Mouse (Mus musculus): Measurements from ENCODE around the gene Apoe. TPM values are rescaled to one million over a fixed set of nuclear protein-coding genes. Genes with fewer than 3 reads are reported as not detected.

Gene Apoe
- polyA plus RNA-seq (2014; fragmentation: Illumina TruSeq; extraction: RNeasy Lipid Tissue Mini Kit (QIAGEN cat#74804); ENCODE audit: low read depth, low replicate concordance), result 3,823 TPM

GRCm38 (mm10) chr7:19698907-19699826 is at the start of gene Apoe:
Gene Apoe, minus strand, starts transcription at chr7:19699188.

GRCm38 (mm10) chr7:19715239-19716054 is 16.5 kb upstream of the Apoe start, which contains the start of gene Tomm40:
Gene Tomm40, minus strand, starts transcription at chr7:19715438.

GRCm38 (mm10) chr7:19691873-19692865 is 6.8 kb downstream of the Apoe start, which contains the start of gene Apoc1:
Gene Apoc1, minus strand, starts transcription at chr7:19692660.

GRCm38 (mm10) chr7:19681202-19681694 is 17.7 kb downstream of the Apoe start, which contains the start of the genes Gm44805 and Apoc4:
Gene Gm44805, minus strand, starts transcription at chr7:19681423.
Gene Apoc4, minus strand, starts transcription at chr7:19681479.

GRCm38 (mm10) chr7:19677872-19678271 is 21.1 kb downstream of the Apoe start, which contains the start of gene Apoc2:
Gene Apoc2, minus strand, starts transcription at chr7:19677941.

GRCm38 (mm10) chr7:19664955-19665841 is 33.8 kb downstream of the Apoe start, which contains the start of gene Clptm1:
Gene Clptm1, minus strand, starts transcription at chr7:19665033.

Other genes starting within 250 kb of the Apoe start
- 15.0 TPM for gene Mark4, start 240.4 kb downstream of the Apoe start, polyA plus RNA-seq (2014; fragmentation: Illumina TruSeq; extraction: RNeasy Lipid Tissue Mini Kit (QIAGEN cat#74804); ENCODE audit: low read depth, low replicate concordance)
- 4.9 TPM for gene Exoc3l2, start 235.9 kb downstream of the Apoe start, polyA plus RNA-seq (2014; fragmentation: Illumina TruSeq; extraction: RNeasy Lipid Tissue Mini Kit (QIAGEN cat#74804); ENCODE audit: low read depth, low replicate concordance)
- 5.4 TPM for gene Bloc1s3, start 190.8 kb downstream of the Apoe start, polyA plus RNA-seq (2014; fragmentation: Illumina TruSeq; extraction: RNeasy Lipid Tissue Mini Kit (QIAGEN cat#74804); ENCODE audit: low read depth, low replicate concordance)
- 93.3 TPM for gene Trappc6a, start 190.8 kb downstream of the Apoe start, polyA plus RNA-seq (2014; fragmentation: Illumina TruSeq; extraction: RNeasy Lipid Tissue Mini Kit (QIAGEN cat#74804); ENCODE audit: low read depth, low replicate concordance)
- gene Nkpd1, start 181.3 kb downstream of the Apoe start, polyA plus RNA-seq (2014; fragmentation: Illumina TruSeq; extraction: RNeasy Lipid Tissue Mini Kit (QIAGEN cat#74804); ENCODE audit: low read depth, low replicate concordance), result 0.21 TPM
- 83.9 TPM for gene Ppp1r37, start 136.1 kb downstream of the Apoe start, polyA plus RNA-seq (2014; fragmentation: Illumina TruSeq; extraction: RNeasy Lipid Tissue Mini Kit (QIAGEN cat#74804); ENCODE audit: low read depth, low replicate concordance)
- 1.5 TPM for gene Zfp296, start 121.9 kb downstream of the Apoe start, polyA plus RNA-seq (2014; fragmentation: Illumina TruSeq; extraction: RNeasy Lipid Tissue Mini Kit (QIAGEN cat#74804); ENCODE audit: low read depth, low replicate concordance)
- 42.4 TPM for gene Gemin7, start 121.6 kb downstream of the Apoe start, polyA plus RNA-seq (2014; fragmentation: Illumina TruSeq; extraction: RNeasy Lipid Tissue Mini Kit (QIAGEN cat#74804); ENCODE audit: low read depth, low replicate concordance)
- gene Clasrp, start 94.7 kb downstream of the Apoe start, polyA plus RNA-seq (2014; fragmentation: Illumina TruSeq; extraction: RNeasy Lipid Tissue Mini Kit (QIAGEN cat#74804); ENCODE audit: low read depth, low replicate concordance), result 40.3 TPM
- gene Relb, start 69.8 kb downstream of the Apoe start, polyA plus RNA-seq (2014; fragmentation: Illumina TruSeq; extraction: RNeasy Lipid Tissue Mini Kit (QIAGEN cat#74804); ENCODE audit: low read depth, low replicate concordance), result 12.3 TPM
- gene Clptm1, start 34.2 kb downstream of the Apoe start, polyA plus RNA-seq (2014; fragmentation: Illumina TruSeq; extraction: RNeasy Lipid Tissue Mini Kit (QIAGEN cat#74804); ENCODE audit: low read depth, low replicate concordance), result 73.8 TPM
- gene Apoc2, start 21.2 kb downstream of the Apoe start, polyA plus RNA-seq (2014; fragmentation: Illumina TruSeq; extraction: RNeasy Lipid Tissue Mini Kit (QIAGEN cat#74804); ENCODE audit: low read depth, low replicate concordance), result 2.8 TPM
- gene Gm44805, start 17.8 kb downstream of the Apoe start, polyA plus RNA-seq (2014; fragmentation: Illumina TruSeq; extraction: RNeasy Lipid Tissue Mini Kit (QIAGEN cat#74804); ENCODE audit: low read depth, low replicate concordance), result not detected
- gene Apoc4, start 17.7 kb downstream of the Apoe start, polyA plus RNA-seq (2014; fragmentation: Illumina TruSeq; extraction: RNeasy Lipid Tissue Mini Kit (QIAGEN cat#74804); ENCODE audit: low read depth, low replicate concordance), result 4.9 TPM
- 298 TPM for gene Apoc1, start 6.5 kb downstream of the Apoe start, polyA plus RNA-seq (2014; fragmentation: Illumina TruSeq; extraction: RNeasy Lipid Tissue Mini Kit (QIAGEN cat#74804); ENCODE audit: low read depth, low replicate concordance)
- gene Tomm40, start 16.2 kb upstream of the Apoe start, polyA plus RNA-seq (2014; fragmentation: Illumina TruSeq; extraction: RNeasy Lipid Tissue Mini Kit (QIAGEN cat#74804); ENCODE audit: low read depth, low replicate concordance), result 50.1 TPM
- 27.4 TPM for gene Nectin2, start 51.3 kb upstream of the Apoe start, polyA plus RNA-seq (2014; fragmentation: Illumina TruSeq; extraction: RNeasy Lipid Tissue Mini Kit (QIAGEN cat#74804); ENCODE audit: low read depth, low replicate concordance)
- gene Bcam, start 71.8 kb upstream of the Apoe start, polyA plus RNA-seq (2014; fragmentation: Illumina TruSeq; extraction: RNeasy Lipid Tissue Mini Kit (QIAGEN cat#74804); ENCODE audit: low read depth, low replicate concordance), result 75.8 TPM
- gene Cblc, start 97.6 kb upstream of the Apoe start, polyA plus RNA-seq (2014; fragmentation: Illumina TruSeq; extraction: RNeasy Lipid Tissue Mini Kit (QIAGEN cat#74804); ENCODE audit: low read depth, low replicate concordance), result 16.0 TPM
- gene Bcl3, start 123.6 kb upstream of the Apoe start, polyA plus RNA-seq (2014; fragmentation: Illumina TruSeq; extraction: RNeasy Lipid Tissue Mini Kit (QIAGEN cat#74804); ENCODE audit: low read depth, low replicate concordance), result 7.0 TPM
- not detected for gene Gm19345, start 152.8 kb upstream of the Apoe start, polyA plus RNA-seq (2014; fragmentation: Illumina TruSeq; extraction: RNeasy Lipid Tissue Mini Kit (QIAGEN cat#74804); ENCODE audit: low read depth, low replicate concordance)
- gene Ceacam16, start 162.1 kb upstream of the Apoe start, polyA plus RNA-seq (2014; fragmentation: Illumina TruSeq; extraction: RNeasy Lipid Tissue Mini Kit (QIAGEN cat#74804); ENCODE audit: low read depth, low replicate concordance), result not detected
- 0.22 TPM for gene Ceacam19, start 188.8 kb upstream of the Apoe start, polyA plus RNA-seq (2014; fragmentation: Illumina TruSeq; extraction: RNeasy Lipid Tissue Mini Kit (QIAGEN cat#74804); ENCODE audit: low read depth, low replicate concordance)
- 20.5 TPM for gene Pvr, start 222.0 kb upstream of the Apoe start, polyA plus RNA-seq (2014; fragmentation: Illumina TruSeq; extraction: RNeasy Lipid Tissue Mini Kit (QIAGEN cat#74804); ENCODE audit: low read depth, low replicate concordance)